Mouse (Mus musculus) ES-E14 (cell line): Measurements from ENCODE around the gene Skil. TPM values are rescaled to one million over a fixed set of nuclear protein-coding genes. Genes with fewer than 3 reads are reported as not detected.

Experiments
- DNase-seq: peaks from one replicate; pipeline ENCODE4 v3.0.0-alpha.2; 2013; ENCODE audit warnings: low read depth, low spot score
- H3K27ac ChIP-seq: 2 replicates; pipeline ENCODE4 v1.5.1; 2012; ENCODE audit warnings: low read depth, mild to moderate bottlenecking, low read length, moderate library complexity, mixed read lengths; ENCODE audit not compliant: poor library complexity, insufficient read depth, severe bottlenecking
- H3K36me3 ChIP-seq: 2 replicates; pipeline ENCODE4 v1.6.1; 2012; ENCODE audit warnings: mild to moderate bottlenecking, low read length, moderate library complexity, mixed read lengths; ENCODE audit not compliant: control insufficient read depth, poor library complexity, insufficient read depth, severe bottlenecking
- H3K4me1 ChIP-seq, 2 experiments: fragments of 150-350 bp in 1 of 2; sonication (generic) in 1 of 2; 2 replicates each; pipeline ENCODE4 v1.6.1; 2012; ENCODE audit warnings: low read length in 2 of 2, mild to moderate bottlenecking in 1 of 2, mixed read lengths in 1 of 2; ENCODE audit not compliant: control insufficient read depth in 2 of 2, insufficient read depth in 2 of 2, poor library complexity in 1 of 2
- H3K4me3 ChIP-seq, 2 experiments: fragments of 150-350 bp in 1 of 2; sonication (generic) in 1 of 2; 2 replicates each; pipeline ENCODE4 v1.5.1; 2012; ENCODE audit warnings: low read length in 2 of 2, low read depth in 1 of 2, mild to moderate bottlenecking in 1 of 2, mixed read lengths in 1 of 2; ENCODE audit not compliant: insufficient read depth in 1 of 2, poor library complexity in 1 of 2, severe bottlenecking in 1 of 2
- H3K9ac ChIP-seq: 2 replicates; pipeline ENCODE4 v1.6.1; 2012; ENCODE audit warnings: low read depth, mild to moderate bottlenecking, low read length, mixed read lengths; ENCODE audit not compliant: poor library complexity, insufficient read depth, severe bottlenecking
- H3K9me3 ChIP-seq: fragments of 150-350 bp; sonication (generic); 2 replicates; pipeline ENCODE4 v1.6.1; 2012; ENCODE audit warnings: low read depth, mild to moderate bottlenecking, low read length; ENCODE audit not compliant: control insufficient read depth, insufficient read depth
- CHD2 ChIP-seq: IDR thresholded peaks from 2 replicates; pipeline ENCODE4 v1.6.1; 2014; ENCODE audit warnings: mild to moderate bottlenecking, low read depth, low read length, inconsistent platforms
- HCFC1 ChIP-seq: IDR thresholded peaks from 2 replicates; pipeline ENCODE4 v1.6.1; 2012; ENCODE audit warnings: low read length, inconsistent platforms, borderline replicate concordance; ENCODE audit not compliant: insufficient read depth
- MAFK ChIP-seq: IDR thresholded peaks from 2 replicates; pipeline ENCODE4 v1.6.1; 2014; ENCODE audit warnings: mild to moderate bottlenecking, low read depth, low read length, inconsistent platforms; ENCODE audit not compliant: insufficient read depth
- ZC3H11A ChIP-seq: IDR thresholded peaks from 2 replicates; pipeline ENCODE4 v1.6.1; 2012; ENCODE audit warnings: low read depth, mild to moderate bottlenecking, inconsistent platforms, low read length, borderline replicate concordance
- ZNF384 ChIP-seq: IDR thresholded peaks from 2 replicates; pipeline ENCODE4 v1.6.1; 2012; ENCODE audit warnings: low read depth, low read length, inconsistent platforms
- in situ Hi-C, 2 experiments: fragments of 600-800 bp; cut with MboI; formaldehyde crosslinking; loops; one replicate each; pipeline ENCODE4 v1.15.1; 2025; ENCODE audit warnings: low sequenced_read_pairs in 2 of 2, inconsistent platforms in 1 of 2; ENCODE audit not compliant: unreplicated experiment in 2 of 2
- total RNA-seq: library from RNA; depleted of rRNA; stranded (reverse); fragments of 300-350 nt; gene quantifications from 2 replicates; pipeline ENCODE4 v1.2.3, GENCODE M21; 2012

Skil gene
- total RNA-seq, 1 experiment: 68.9 TPM

DNA sequence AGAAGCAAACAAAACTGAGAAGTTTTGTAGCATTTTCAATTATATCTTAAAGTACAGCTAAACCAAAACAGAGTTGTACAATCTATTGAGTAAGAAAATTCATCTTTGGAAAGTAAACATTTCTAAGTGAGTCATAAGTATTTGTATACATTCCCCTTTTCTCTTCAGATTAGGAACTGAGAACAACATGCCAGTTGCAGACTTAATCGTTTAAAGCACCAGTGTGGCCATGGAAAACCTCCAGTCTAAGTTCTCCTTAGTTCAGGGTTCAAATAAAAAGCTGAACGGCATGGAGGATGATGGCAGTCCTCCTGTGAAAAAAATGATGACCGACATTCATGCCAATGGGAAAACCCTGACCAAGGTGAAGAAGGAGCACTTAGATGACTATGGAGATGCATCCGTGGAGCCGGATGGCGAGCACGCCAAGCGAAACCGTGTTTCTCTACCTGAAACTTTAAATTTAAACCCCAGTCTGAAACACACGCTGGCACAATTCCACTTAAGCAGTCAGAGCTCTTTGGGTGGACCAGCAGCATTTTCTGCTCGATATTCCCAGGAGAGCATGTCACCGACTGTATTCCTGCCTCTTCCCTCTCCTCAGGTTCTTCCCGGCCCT, 2.4 kb downstream of the Skil start:
- peak overlapping the region; percentile 35 to 85 for H3K4me3 ChIP-seq
- no peak for DNase-seq
- H3K4me1 ChIP-seq: peaks cover 7 to 21% of the 10 kb centered on the region in 2 experiments; a peak in 3 of 4 replicates

DNA sequence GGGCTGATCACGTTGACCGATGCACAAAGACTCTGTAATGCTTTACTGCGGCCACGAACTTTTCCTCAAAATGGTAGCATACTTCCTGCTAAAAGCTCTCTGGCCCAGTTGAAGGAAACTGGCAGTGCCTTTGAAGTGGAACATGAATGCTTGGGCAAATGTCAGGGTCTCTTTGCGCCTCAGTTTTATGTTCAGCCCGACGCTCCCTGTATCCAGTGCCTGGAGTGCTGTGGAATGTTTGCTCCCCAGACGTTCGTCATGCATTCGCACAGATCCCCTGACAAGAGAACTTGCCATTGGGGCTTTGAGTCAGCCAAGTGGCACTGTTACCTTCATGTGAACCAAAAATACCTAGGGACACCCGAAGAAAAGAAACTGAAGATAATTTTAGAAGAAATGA, 3.1 kb downstream of the Skil start:
- no peak for DNase-seq
- Histone ChIP-seq H3K27ac (no peak overlapping the region), H3K4me1 (peaks cover 6 to 16% of the 10 kb centered on the region in 2 experiments; a peak in 3 of 4 replicates), H3K4me3 (peak overlapping the region; percentile 35 to 85), H3K9ac (peak overlapping the region; percentile 10; the same call in 1 of the 2 replicates), H3K36me3 (peaks cover 5% of the 10 kb centered on the region; the same call in 1 of the 2 replicates), H3K9me3 (no peaks in the 10 kb centered on the region)
- no peak for TF ChIP-seq ZC3H11A
- in situ Hi-C loops: no loop called here

More for the DNA sequence above, 2.4 kb downstream of the Skil start:
- Histone ChIP-seq H3K36me3 (peaks cover 5% of the 10 kb centered on the region; the same call in 1 of the 2 replicates), H3K9ac (peak overlapping the region; percentile 31; the same call in 1 of the 2 replicates), H3K27ac (no peak overlapping the region), H3K9me3 (no peaks in the 10 kb centered on the region)
- in situ Hi-C loops: no loop called here
- TF ChIP-seq CHD2: no peak
- TF ChIP-seq ZC3H11A: no peak
- TF ChIP-seq MAFK: no peak
- TF ChIP-seq HCFC1: no peak
- TF ChIP-seq ZNF384: no peak

DNA sequence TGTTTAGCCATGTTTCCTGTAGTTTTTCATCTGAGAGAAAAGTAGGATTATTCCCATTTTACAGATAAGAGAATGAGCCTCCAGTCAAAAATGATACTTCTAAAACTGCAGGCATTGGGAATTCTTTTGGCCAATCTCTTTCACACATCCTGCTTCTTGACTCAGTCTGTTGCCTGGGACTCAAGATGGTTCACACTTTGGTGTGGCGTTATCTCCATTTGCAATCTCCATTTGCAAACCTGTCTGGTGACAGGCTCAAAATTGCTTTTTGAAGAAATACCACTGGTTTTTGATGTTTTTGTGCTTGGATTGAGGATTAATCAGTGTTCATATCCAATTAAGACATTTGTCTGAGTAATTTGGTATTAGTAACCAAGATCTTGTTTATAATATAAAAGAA, 3.7 kb downstream of the Skil start:
- in situ Hi-C loops: no loop called here
- peak overlapping the region; percentile 10 to 85; a peak in 1 of 4 replicates for H3K4me3 ChIP-seq

GRCm38 (mm10) chr3:31100026-31100425, 5.2 kb downstream of the Skil start:
- in situ Hi-C loops: no loop called here
- Histone ChIP-seq H3K4me3 (no peak overlapping the region), H3K9ac (no peak overlapping the region), H3K9me3 (no peaks in the 10 kb centered on the region), H3K4me1 (peaks cover 5 to 17% of the 10 kb centered on the region in 2 experiments; a peak in 3 of 4 replicates), H3K27ac (no peak overlapping the region), H3K36me3 (peaks cover 9% of the 10 kb centered on the region; the same call in 1 of the 2 replicates)
- no peak for TF ChIP-seq HCFC1
- TF ChIP-seq ZNF384: no peak
- TF ChIP-seq CHD2: no peak
- TF ChIP-seq ZC3H11A: no peak
- no peak for TF ChIP-seq MAFK
- DNase-seq: no peak

More for the DNA sequence above, 3.7 kb downstream of the Skil start:
- Histone ChIP-seq H3K9ac (no peak overlapping the region), H3K27ac (no peak overlapping the region), H3K4me1 (peaks cover 2 to 16% of the 10 kb centered on the region in 2 experiments; a peak in 3 of 4 replicates), H3K9me3 (no peaks in the 10 kb centered on the region), H3K36me3 (peaks cover 5% of the 10 kb centered on the region; the same call in 1 of the 2 replicates)
- TF ChIP-seq HCFC1 (no peak), CHD2 (no peak), ZC3H11A (no peak), ZNF384 (no peak), MAFK (no peak)
- no peak for DNase-seq
